Mouse (Mus musculus) G1E (cell line): ENCODE measurements around the gene Gm9945. TPM values are rescaled to one million over a fixed set of nuclear protein-coding genes. Genes with fewer than 3 reads are reported as not detected.

ENCODE experiments used
- ATAC-seq: 2 replicates; pipeline ENCODE4 v1.8.0; 2016; ENCODE audit warnings: mild to moderate bottlenecking; ENCODE audit not compliant: insufficient number of reproducible peaks, poor library complexity, low FRiP score, severe bottlenecking; ENCODE audit errors: extremely low read depth
- DNase-seq: peaks from one replicate; pipeline ENCODE4 v3.0.0; 2012; ENCODE audit warnings: low spot score
- H3K27me3 ChIP-seq: 2 replicates; pipeline ENCODE4 v1.6.1; 2012; ENCODE audit warnings: mild to moderate bottlenecking, low read length, inconsistent platforms; ENCODE audit not compliant: insufficient read depth
- H3K36me3 ChIP-seq: replicated peaks from 2 replicates; pipeline ENCODE3; 2012; ENCODE audit warnings: mild to moderate bottlenecking, inconsistent platforms
- H3K4me1 ChIP-seq: 2 replicates; pipeline ENCODE4 v1.6.1; 2012; ENCODE audit warnings: low read depth, low read length, inconsistent platforms, mixed read lengths; ENCODE audit not compliant: insufficient read depth
- H3K4me3 ChIP-seq: 2 replicates; pipeline ENCODE4 v1.5.1; 2012; ENCODE audit warnings: low read depth, mild to moderate bottlenecking, inconsistent platforms, low read length, moderate library complexity, mixed read lengths
- H3K9me3 ChIP-seq: replicated peaks from 2 replicates; pipeline ENCODE4 v1.6.1; 2012; ENCODE audit warnings: inconsistent platforms
- CTCF ChIP-seq: IDR thresholded peaks from 2 replicates; pipeline ENCODE4 v1.5.1; 2012; ENCODE audit warnings: low read depth, low read length, inconsistent platforms, mixed read lengths
- GATA1 ChIP-seq: IDR thresholded peaks from 2 replicates; pipeline ENCODE4 v1.6.1; 2012; ENCODE audit warnings: borderline replicate concordance, low read length, inconsistent platforms, mixed read lengths
- GATA2 ChIP-seq: IDR thresholded peaks from 2 replicates; pipeline ENCODE4 v1.6.1; 2012; ENCODE audit warnings: low read depth, low read length, inconsistent platforms, borderline replicate concordance
- POLR2AphosphoS5 ChIP-seq: IDR thresholded peaks from 2 replicates; pipeline ENCODE4 v1.6.1; 2012; ENCODE audit warnings: low read depth, low read length, inconsistent platforms; ENCODE audit not compliant: insufficient replicate concordance
- TAL1 ChIP-seq: conservative IDR thresholded peaks from 2 replicates; pipeline ENCODE4 v1.6.1; 2012; ENCODE audit warnings: low read depth, low read length, inconsistent platforms, mixed read lengths
- polyA plus RNA-seq: library from polyadenylated mRNA; stranded (reverse); fragments of >175 nt; gene quantifications from 2 replicates; pipeline ENCODE4 v1.2.3, GENCODE M21; 2012
- total RNA-seq, 2 experiments: library from RNA; stranded (forward) in 1 of 2; stranded (reverse) in 1 of 2; fragments of 200-1000 nt in 1 of 2; fragments of >200 nt in 1 of 2; fragmentation: Nextera tagmentation in 1 of 2; gene quantifications; 2 replicates each; pipeline ENCODE4 v1.2.3; 2014 to 2017

Gene Gm9945
- total RNA-seq (2014; fragmentation: Nextera tagmentation), result not detected in 2 replicates
- total RNA-seq (2017), result 0.29 and 0.76 TPM in 2 replicates
- polyA plus RNA-seq, result 0.27 TPM in 1 of 2 replicates, not detected in the other

DNA sequence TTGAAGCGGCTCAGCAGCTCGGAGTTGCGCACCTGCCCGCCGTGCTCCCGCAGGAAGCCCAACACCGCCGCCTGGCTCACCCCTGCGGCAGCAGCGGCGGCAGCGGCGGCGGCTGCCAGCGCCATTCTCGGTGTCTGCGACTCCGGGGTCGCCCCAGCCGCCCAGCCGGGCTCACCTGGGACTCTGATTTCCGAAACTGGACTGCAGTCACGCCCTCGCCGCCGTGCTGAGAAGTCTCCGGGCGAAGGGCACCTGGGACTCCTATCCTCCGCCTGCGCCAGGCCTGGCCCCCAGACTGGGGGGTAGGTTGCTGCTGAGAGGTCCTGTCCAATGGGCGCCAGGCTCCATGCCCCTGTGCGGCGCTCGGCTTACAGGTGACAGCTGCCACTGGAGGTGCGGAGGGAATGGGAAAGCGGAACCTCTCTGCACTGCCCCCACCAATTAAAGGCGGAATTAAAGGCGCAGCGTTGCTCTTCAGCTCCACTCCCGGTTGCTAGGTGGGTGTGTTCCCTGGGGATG is at the start of gene Gm9945, which contains the start of gene Sowaha:
Gene Gm9945 (plus strand): TSS at position 384 of the 519 bp plus-strand sequence.
Gene Sowaha (minus strand): TSS at position 492 of the 519 bp plus-strand sequence.
- Histone ChIP-seq H3K36me3 (peaks cover 12% of the 10 kb centered on the region), H3K27me3 (peaks cover 9% of the 10 kb centered on the region), H3K4me3 (peak within 1 kb of the TSS; percentile 81), H3K4me1 (peaks cover 64% of the 10 kb centered on the region), H3K9me3 (peaks cover 13% of the 10 kb centered on the region)
- no peak for ATAC-seq
- TF ChIP-seq GATA2 (no peak), TAL1 (no peak), POLR2AphosphoS5 (no peak), GATA1 (no peak), CTCF (no peak)
- DNase-seq, result peak; percentile 69

DNA sequence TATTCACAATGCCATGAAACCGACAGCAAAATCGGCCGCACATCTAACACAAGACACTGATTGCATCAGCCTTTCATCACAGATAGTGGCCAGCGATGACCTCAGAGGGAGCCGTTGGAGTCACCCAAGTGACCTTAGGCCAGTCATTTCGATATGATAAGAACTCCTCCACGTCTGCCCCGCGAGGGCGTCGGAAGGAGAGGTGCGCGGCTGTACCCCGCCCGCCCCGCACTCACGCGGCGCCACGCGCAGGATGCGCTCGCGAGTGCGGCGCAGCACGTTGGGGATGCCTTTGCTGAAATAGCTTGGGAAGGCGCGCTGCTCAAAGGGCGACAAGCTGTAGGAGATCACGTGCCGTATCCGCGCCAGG is 49.7 kb upstream of the Gm9945 start:
- ATAC-seq, result no peak
- TF ChIP-seq GATA2, result no peak
- TF ChIP-seq GATA1, result no peak
- TF ChIP-seq TAL1, result no peak
- no peak for TF ChIP-seq POLR2AphosphoS5
- TF ChIP-seq CTCF, result no peak
- no peak for DNase-seq
- peak overlapping the region; percentile 86 for H3K4me3 ChIP-seq
- H3K9me3 ChIP-seq, result no peaks in the 10 kb centered on the region
- H3K27me3 ChIP-seq, result peaks cover 2% of the 10 kb centered on the region; the same call in 1 of the 2 replicates
- peaks cover 46% of the 10 kb centered on the region for H3K4me1 ChIP-seq
- H3K36me3 ChIP-seq, result peaks cover 41% of the 10 kb centered on the region

DNA sequence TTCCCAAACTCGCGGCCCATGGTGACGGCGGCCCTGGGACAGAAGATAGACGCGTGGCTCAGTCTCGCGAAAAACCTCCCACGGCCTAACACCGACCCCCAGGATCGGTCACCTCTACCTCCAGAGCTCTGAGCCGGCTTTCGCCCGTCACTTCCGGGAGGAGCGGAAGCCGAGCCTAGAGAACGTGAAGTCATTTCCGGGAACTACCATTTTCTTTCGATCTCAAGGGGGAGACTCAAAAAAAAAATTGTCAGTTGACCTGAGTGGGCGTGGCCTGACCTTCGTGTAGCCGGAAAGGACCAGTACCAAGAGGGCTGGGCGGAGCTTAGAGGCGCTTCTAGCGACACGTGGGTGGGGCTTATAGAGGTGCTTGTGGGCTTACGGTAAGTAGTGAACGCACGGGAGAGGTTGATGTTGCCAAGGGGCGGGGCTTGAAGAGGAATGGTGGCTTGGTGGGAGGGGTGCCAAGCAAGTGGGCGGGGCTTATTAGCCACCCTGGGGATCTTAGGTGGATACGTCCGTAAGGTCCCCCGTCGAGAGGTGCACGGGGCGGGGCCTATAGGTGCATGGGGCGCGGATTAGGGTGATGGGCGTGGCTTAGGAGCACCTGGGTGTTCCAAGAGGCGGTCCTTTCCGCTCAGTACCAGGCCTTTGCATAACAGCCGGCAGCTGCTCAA is 49.2 kb upstream of the Gm9945 start, which contains the start of the genes Uqcrq and Gdf9:
Gene Uqcrq (minus strand): TSS at position 162 of the 677 bp plus-strand sequence.
Gene Gdf9 (plus strand): TSS at position 354 of the 677 bp plus-strand sequence.
- H3K27me3 ChIP-seq, result peaks cover 2% of the 10 kb centered on the region; the same call in 1 of the 2 replicates
- H3K36me3 ChIP-seq, result peaks cover 36% of the 10 kb centered on the region
- H3K4me3 ChIP-seq, result peak within 1 kb of the TSS; percentile 86
- DNase-seq (peak; percentile 94), ATAC-seq (peak; percentile 91)
- H3K9me3 ChIP-seq, result no peaks in the 10 kb centered on the region
- H3K4me1 ChIP-seq, result peaks cover 49% of the 10 kb centered on the region
- TF ChIP-seq TAL1 (no peak), GATA1 (no peak), CTCF (no peak), GATA2 (no peak), POLR2AphosphoS5 (no peak)

DNA sequence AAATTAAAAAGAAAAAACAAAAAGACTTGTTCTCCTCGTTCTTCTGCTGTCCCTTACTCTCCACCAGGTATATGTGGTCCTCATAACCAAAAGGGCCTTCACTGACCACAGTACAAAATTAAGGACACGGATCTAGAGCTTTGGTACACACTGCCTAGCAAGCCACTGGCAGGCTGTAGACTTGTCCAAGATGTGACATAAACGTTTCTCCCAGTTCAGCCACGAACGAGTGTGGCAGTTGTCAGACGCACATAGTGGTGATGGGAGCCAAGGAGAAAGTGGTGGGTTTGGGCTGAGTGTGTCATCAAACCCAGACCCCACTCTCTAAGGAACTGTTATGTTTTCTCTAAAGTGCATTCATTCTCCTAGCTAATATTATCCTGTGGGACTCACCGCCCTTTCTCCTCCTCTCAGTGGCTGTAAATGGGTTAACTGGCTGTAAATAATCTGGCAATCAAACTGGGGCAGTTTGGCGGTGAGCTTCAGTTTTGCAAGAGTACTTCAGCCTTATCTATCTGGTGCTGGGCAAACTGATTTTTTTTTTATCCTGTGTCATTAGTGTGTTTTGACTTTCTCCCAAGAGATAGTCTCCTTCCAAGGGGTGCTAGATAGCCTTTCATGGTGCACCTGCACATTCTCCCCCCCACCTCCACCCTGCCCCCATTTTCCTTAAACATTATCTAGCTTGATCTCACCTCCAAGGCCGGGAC is 48.5 kb upstream of the Gm9945 start:
- TF ChIP-seq CTCF (no peak), TAL1 (no peak), POLR2AphosphoS5 (no peak), GATA2 (no peak), GATA1 (no peak)
- peaks cover 3% of the 10 kb centered on the region; the same call in 1 of the 2 replicates for H3K27me3 ChIP-seq
- H3K36me3 ChIP-seq, result peaks cover 30% of the 10 kb centered on the region
- no peaks in the 10 kb centered on the region for H3K9me3 ChIP-seq
- peak overlapping the region; percentile 86 for H3K4me3 ChIP-seq
- no peak for DNase-seq
- ATAC-seq, result 0 out of 2 replicates have a peak, but pooled peaks have one; percentile 9
- peaks cover 56% of the 10 kb centered on the region for H3K4me1 ChIP-seq

DNA sequence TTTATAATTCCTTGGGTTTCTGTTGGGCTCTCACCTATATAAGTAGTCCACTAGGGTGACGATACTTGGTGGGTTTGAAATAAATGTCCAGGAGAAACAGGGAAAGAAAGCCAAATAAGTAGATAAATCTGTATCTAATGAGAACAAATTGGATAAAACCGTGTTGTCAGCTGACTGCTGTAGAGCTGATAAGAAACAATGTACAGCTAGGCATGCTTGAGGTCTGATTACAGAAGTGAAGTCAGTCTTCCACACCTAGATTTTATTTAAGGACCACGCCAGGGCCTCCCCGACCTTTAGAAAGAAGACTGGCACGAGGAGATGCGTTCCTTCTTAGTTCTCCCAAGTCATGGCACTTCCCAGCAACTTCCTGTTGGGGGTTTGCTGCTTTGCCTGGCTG is 46.9 kb upstream of the Gm9945 start:
- Histone ChIP-seq H3K4me1 (peaks cover 59% of the 10 kb centered on the region), H3K9me3 (no peaks in the 10 kb centered on the region), H3K4me3 (no peak overlapping the region; the same call in 1 of the 2 replicates), H3K36me3 (peaks cover 16% of the 10 kb centered on the region), H3K27me3 (peaks cover 15% of the 10 kb centered on the region)
- DNase-seq, result peak; percentile 19
- ATAC-seq, result no peak
- TF ChIP-seq TAL1, result 0 out of 2 replicates have a peak, but pooled peaks have one; percentile 29
- no peak for TF ChIP-seq GATA2

DNA sequence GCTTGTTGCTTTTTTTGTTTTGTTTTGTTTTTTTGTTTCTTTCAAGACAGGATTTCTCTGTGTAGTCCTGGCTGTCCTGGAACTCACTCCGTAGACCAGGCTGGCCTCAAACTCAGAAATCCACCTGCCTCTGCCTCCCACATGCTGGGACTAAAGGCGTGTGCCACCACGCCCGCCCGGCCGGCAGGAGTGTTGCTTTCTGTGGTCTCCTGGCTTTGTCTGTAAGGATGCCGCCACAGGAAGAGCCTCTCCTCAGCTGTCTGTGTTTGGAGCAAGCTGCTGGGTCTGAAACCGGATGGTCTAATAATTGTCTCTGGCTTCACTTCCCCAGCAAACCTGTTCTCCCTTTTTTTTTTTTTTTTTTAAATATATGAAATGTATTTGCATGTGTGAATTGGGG is 44.5 kb upstream of the Gm9945 start:
- DNase-seq (no peak), ATAC-seq (no peak)
- TF ChIP-seq GATA1 (no peak), CTCF (no peak), TAL1 (no peak), GATA2 (no peak)
- no peaks in the 10 kb centered on the region for H3K9me3 ChIP-seq
- H3K36me3 ChIP-seq, result no peaks in the 10 kb centered on the region
- peaks cover 23% of the 10 kb centered on the region for H3K27me3 ChIP-seq
- no peak overlapping the region for H3K4me3 ChIP-seq
- H3K4me1 ChIP-seq, result peaks cover 47% of the 10 kb centered on the region
